8 mouse cellular contexts compared by ENCODE assay signal in genomic region chr7:127707957-127708206, GRCm38 (mm10). TPM values are rescaled to one million over a fixed set of nuclear protein-coding genes. Genes with fewer than 3 reads are reported as not detected.
DNase-seq lines count a peak whose midpoint lies in the region; ATAC-seq and TF ChIP-seq lines count a peak whose summit lies in the region.

No protein-coding gene starts in this region.

- H3K4me2 ChIP-seq in intestine, embryonic 14.5 days (ENCODE audit: low read length): peak overlapping the region; percentile 73
- H3K4me2 ChIP-seq in midbrain, postnatal 0 days (ENCODE audit: low read depth, low read length, poor library complexity, severe bottlenecking): peak overlapping the region; percentile 65

- no peak for DNase-seq in left cerebral cortex, adult 2 months (ENCODE audit: extremely low spot score in 1 of 2, low spot score in 2 of 2)
- DNase-seq in left cerebral cortex, adult 18-20 months (ENCODE audit: low spot score in 2 of 2): no peak
- DNase-seq in embryonic facial prominence, embryonic 10.5 days (ENCODE audit: low spot score): no peak
- DNase-seq in intestine, embryonic 14.5 days (ENCODE audit: low spot score): no peak
- no peak for DNase-seq in midbrain, postnatal 0 days (ENCODE audit: low spot score)
- DNase-seq in adrenal gland, postnatal 14 days: no peak
- DNase-seq in cerebellum, adult 11 months: no peak
- no peak for DNase-seq in gastrocnemius, postnatal 36 days

- peak overlapping the region; percentile 83 for H3K9ac ChIP-seq in intestine, embryonic 14.5 days (ENCODE audit: low read length)
- H3K9ac ChIP-seq in midbrain, postnatal 0 days (replicated peaks; ENCODE audit: low read length, poor library complexity, severe bottlenecking): peak overlapping the region; percentile 95

- no peak for ATAC-seq in intestine, embryonic 14.5 days (replicated peaks; ENCODE audit: low FRiP score, low TSS enrichment, low read depth)
- no peak for ATAC-seq in midbrain, postnatal 0 days (ENCODE audit: low FRiP score)

- no peaks in the 10 kb centered on the region for H3K9me3 ChIP-seq in embryonic facial prominence, embryonic 10.5 days
- no peaks in the 10 kb centered on the region for H3K9me3 ChIP-seq in intestine, embryonic 14.5 days (ENCODE audit: control insufficient read depth, low read length)
- no peaks in the 10 kb centered on the region for H3K9me3 ChIP-seq in midbrain, postnatal 0 days (ENCODE audit: low read length)

- WGBS in embryonic facial prominence, embryonic 10.5 days: under 1% methylated on average over 5 of the region's 5 CpGs
- WGBS in intestine, embryonic 14.5 days: 1% methylated on average over 5 of the region's 5 CpGs
- 0% methylated on average over 5 of the region's 5 CpGs for WGBS in midbrain, postnatal 0 days

- peaks cover 41% of the 10 kb centered on the region for H3K36me3 ChIP-seq in embryonic facial prominence, embryonic 10.5 days (replicated peaks)
- H3K36me3 ChIP-seq in intestine, embryonic 14.5 days (ENCODE audit: control insufficient read depth, insufficient read depth, low read length): peaks cover 39% of the 10 kb centered on the region
- peaks cover 30% of the 10 kb centered on the region for H3K36me3 ChIP-seq in midbrain, postnatal 0 days (ENCODE audit: insufficient read depth, low read length)

- H3K27ac ChIP-seq in left cerebral cortex, adult 2 months: peak overlapping the region; percentile 92
- H3K27ac ChIP-seq in embryonic facial prominence, embryonic 10.5 days (replicated peaks): peak overlapping the region; percentile 98
- peak overlapping the region; percentile 98 for H3K27ac ChIP-seq in intestine, embryonic 14.5 days (ENCODE audit: low read depth)
- peak overlapping the region; percentile 92 for H3K27ac ChIP-seq in midbrain, postnatal 0 days (ENCODE audit: low read depth, low read length)

- peaks cover 72% of the 10 kb centered on the region for H3K4me1 ChIP-seq in embryonic facial prominence, embryonic 10.5 days
- H3K4me1 ChIP-seq in intestine, embryonic 14.5 days (replicated peaks; ENCODE audit: control insufficient read depth, insufficient read depth, low read length): peaks cover 28% of the 10 kb centered on the region
- H3K4me1 ChIP-seq in midbrain, postnatal 0 days (ENCODE audit: insufficient read depth, low read length): peaks cover 14% of the 10 kb centered on the region; the same call in 1 of the 2 replicates

- H3K27me3 ChIP-seq in embryonic facial prominence, embryonic 10.5 days (replicated peaks; ENCODE audit: low read depth, poor library complexity, severe bottlenecking): no peaks in the 10 kb centered on the region
- no peaks in the 10 kb centered on the region for H3K27me3 ChIP-seq in intestine, embryonic 14.5 days (replicated peaks; ENCODE audit: control insufficient read depth, insufficient read depth, low read length)
- H3K27me3 ChIP-seq in midbrain, postnatal 0 days (ENCODE audit: insufficient read depth, low read length): no peaks in the 10 kb centered on the region

- H3K4me3 ChIP-seq in left cerebral cortex, adult 2 months: peak overlapping the region; percentile 92
- H3K4me3 ChIP-seq in embryonic facial prominence, embryonic 10.5 days: peak overlapping the region; percentile 83
- peak overlapping the region; percentile 63 for H3K4me3 ChIP-seq in intestine, embryonic 14.5 days (ENCODE audit: low read depth, low read length)
- H3K4me3 ChIP-seq in midbrain, postnatal 0 days (ENCODE audit: low read depth, low read length): peak overlapping the region; percentile 88

- intact Hi-C loops in left cerebral cortex, adult 2 months (cut with DNase I): loop anchor here (1.0 to 2.0 kb wide), 2 partner anchors 13 to 33 kb away; no protein-coding TSS in a partner anchor
- intact Hi-C loops in gastrocnemius, postnatal 36 days (cut with DNase I): loop anchor here (2.0 kb wide), 1 partner anchor 33 kb away; no protein-coding TSS in a partner anchor

- no peak for TF ChIP-seq CTCF in left cerebral cortex, adult 2 months (IDR thresholded peaks at IDR 0.05)
- TF ChIP-seq CTCF in midbrain, postnatal 0 days (IDR thresholded peaks at IDR 0.05): no peak

RNA-seq across cellular contexts. Expression of gene Bcl7c, which starts 0.9 kb away (rescaled TPM):
- total RNA-seq in left cerebral cortex, adult 2 months (2021): 10 to 100 TPM; 32.7 to 39.9 TPM
- 10 to 100 TPM; 44.6 to 46.4 TPM for total RNA-seq in left cerebral cortex, adult 18-20 months (2021)
- polyA plus RNA-seq in embryonic facial prominence, embryonic 10.5 days (2016; fragmentation: Nextera tagmentation; extraction: Ambion mirVana): 60.2 and 70.0 TPM in 2 replicates
- polyA plus RNA-seq in intestine, embryonic 14.5 days (2014; fragmentation: Nextera tagmentation; extraction: Ambion mirVana): 50.3 and 56.4 TPM in 2 replicates
- total RNA-seq in midbrain, postnatal 0 days (2014; rRNA removed): 115 and 131 TPM in 2 replicates
- 41.3 and 49.2 TPM in 2 replicates for polyA plus RNA-seq in midbrain, postnatal 0 days (2015; fragmentation: Nextera tagmentation; extraction: Ambion mirVana)
- total RNA-seq in adrenal gland, postnatal 14 days (2021): 64.8 and 69.2 TPM in 2 replicates
- total RNA-seq in gastrocnemius, postnatal 36 days (2021): 10 to 100 TPM; 33.7 to 35.3 TPM

RNA-seq across cellular contexts. Expression of gene Ctf1, which starts 4.7 kb away (rescaled TPM):
- total RNA-seq in left cerebral cortex, adult 2 months (2021): 1 to 10 TPM; 2.8 to 3.8 TPM
- total RNA-seq in left cerebral cortex, adult 18-20 months (2021): 1 to 10 TPM; 2.7 to 4.4 TPM
- polyA plus RNA-seq in embryonic facial prominence, embryonic 10.5 days (2016; fragmentation: Nextera tagmentation; extraction: Ambion mirVana): 9.4 and 10.7 TPM in 2 replicates
- 13.6 and 14.0 TPM in 2 replicates for polyA plus RNA-seq in intestine, embryonic 14.5 days (2014; fragmentation: Nextera tagmentation; extraction: Ambion mirVana)
- 5.5 and 5.6 TPM in 2 replicates for total RNA-seq in midbrain, postnatal 0 days (2014; rRNA removed)
- polyA plus RNA-seq in midbrain, postnatal 0 days (2015; fragmentation: Nextera tagmentation; extraction: Ambion mirVana): 3.2 and 3.8 TPM in 2 replicates
- 4.7 and 5.1 TPM in 2 replicates for total RNA-seq in adrenal gland, postnatal 14 days (2021)
- total RNA-seq in gastrocnemius, postnatal 36 days (2021): 10 to 100 TPM; 14.6 to 18.7 TPM

RNA-seq across cellular contexts. Expression of gene Ctf2, which starts 24.1 kb away (rescaled TPM):
- total RNA-seq in left cerebral cortex, adult 2 months (2021): not detected
- not detected for total RNA-seq in left cerebral cortex, adult 18-20 months (2021)
- polyA plus RNA-seq in embryonic facial prominence, embryonic 10.5 days (2016; fragmentation: Nextera tagmentation; extraction: Ambion mirVana): 0.19 TPM in 2 replicates
- 0.27 and 0.30 TPM in 2 replicates for polyA plus RNA-seq in intestine, embryonic 14.5 days (2014; fragmentation: Nextera tagmentation; extraction: Ambion mirVana)
- total RNA-seq in midbrain, postnatal 0 days (2014; rRNA removed): not detected in 2 replicates
- not detected in 2 replicates for polyA plus RNA-seq in midbrain, postnatal 0 days (2015; fragmentation: Nextera tagmentation; extraction: Ambion mirVana)
- not detected in 2 replicates for total RNA-seq in adrenal gland, postnatal 14 days (2021)
- not detected for total RNA-seq in gastrocnemius, postnatal 36 days (2021)

RNA-seq across cellular contexts. Expression of gene Fbxl19, which starts 36.5 kb away (rescaled TPM):
- 10 to 100 TPM; 72.4 to 81.5 TPM for total RNA-seq in left cerebral cortex, adult 2 months (2021)
- total RNA-seq in left cerebral cortex, adult 18-20 months (2021): 10 to 100 TPM; 68.8 to 74.6 TPM
- polyA plus RNA-seq in embryonic facial prominence, embryonic 10.5 days (2016; fragmentation: Nextera tagmentation; extraction: Ambion mirVana): 8.9 and 9.0 TPM in 2 replicates
- 3.3 and 4.2 TPM in 2 replicates for polyA plus RNA-seq in intestine, embryonic 14.5 days (2014; fragmentation: Nextera tagmentation; extraction: Ambion mirVana)
- total RNA-seq in midbrain, postnatal 0 days (2014; rRNA removed): 207 and 221 TPM in 2 replicates
- polyA plus RNA-seq in midbrain, postnatal 0 days (2015; fragmentation: Nextera tagmentation; extraction: Ambion mirVana): 5.9 and 8.3 TPM in 2 replicates
- 12.8 and 14.5 TPM in 2 replicates for total RNA-seq in adrenal gland, postnatal 14 days (2021)
- 1 to 10 TPM; 1.9 to 2.5 TPM for total RNA-seq in gastrocnemius, postnatal 36 days (2021)
